Mouse (Mus musculus) limb, embryonic 11.5 days (tissue): ENCODE measurements at regions not wholly inside any gene's neighbourhood (a gene's known extent, or its start where the extent isn't known, plus 50 kb on each side); places are given as distances from the start of the nearest gene placed in this dataset.

Experiments
- ATAC-seq: fragments of 200-750 bp; cut with Nextera tagmentation; 2 replicates; pipeline ENCODE4 v1.8.0; 2017; ENCODE audit warnings: low read depth; ENCODE audit not compliant: insufficient number of reproducible peaks, low FRiP score, low TSS enrichment
- DNase-seq: peaks from one replicate; pipeline ENCODE4 v3.0.0-alpha.2; 2015; ENCODE audit warnings: low spot score
- H3K27ac ChIP-seq: fragments of 300-500 bp; sonication (generic); replicated peaks from 2 replicates; pipeline ENCODE4 v1.5.1; 2014; ENCODE audit warnings: low read depth, mild to moderate bottlenecking, low read length
- H3K27me3 ChIP-seq: fragments of 300-500 bp; sonication (generic); 2 replicates; pipeline ENCODE4 v1.6.1; 2014; ENCODE audit warnings: mild to moderate bottlenecking, low read length, mixed read lengths; ENCODE audit not compliant: control insufficient read depth, insufficient read depth
- H3K36me3 ChIP-seq: fragments of 300-500 bp; sonication (generic); 2 replicates; pipeline ENCODE4 v1.6.1; 2014; ENCODE audit warnings: mild to moderate bottlenecking, low read length, moderate library complexity, mixed read lengths; ENCODE audit not compliant: control insufficient read depth, insufficient read depth
- H3K4me1 ChIP-seq: fragments of 300-500 bp; sonication (generic); 2 replicates; pipeline ENCODE4 v1.6.1; 2014; ENCODE audit warnings: low read length, mixed read lengths; ENCODE audit not compliant: control insufficient read depth, insufficient read depth
- H3K4me2 ChIP-seq: fragments of 300-500 bp; sonication (generic); 2 replicates; pipeline ENCODE4 v1.6.1; 2014; ENCODE audit warnings: low read depth, mild to moderate bottlenecking, moderate library complexity; ENCODE audit not compliant: severe bottlenecking
- H3K4me3 ChIP-seq: fragments of 300-500 bp; sonication (generic); 2 replicates; pipeline ENCODE4 v1.5.1; 2014; ENCODE audit warnings: low read depth, low read length
- H3K9ac ChIP-seq: fragments of 300-500 bp; sonication (generic); 2 replicates; pipeline ENCODE4 v1.6.1; 2014; ENCODE audit warnings: mild to moderate bottlenecking, low read length
- H3K9me3 ChIP-seq: fragments of 300-500 bp; sonication (generic); 2 replicates; pipeline ENCODE4 v1.6.1; 2016; ENCODE audit warnings: low read length; ENCODE audit not compliant: control insufficient read depth
- WGBS: fragments of 180-500 bp; shearing (Covaris S2); extraction: QIAGEN DNeasy Blood & Tissue Kit; methylation state at CpG from one replicate; pipeline ENCODE4 v1.1.7; 2014; 5-methylcytosine and 5-hydroxymethylcytosine counted together

DNA sequence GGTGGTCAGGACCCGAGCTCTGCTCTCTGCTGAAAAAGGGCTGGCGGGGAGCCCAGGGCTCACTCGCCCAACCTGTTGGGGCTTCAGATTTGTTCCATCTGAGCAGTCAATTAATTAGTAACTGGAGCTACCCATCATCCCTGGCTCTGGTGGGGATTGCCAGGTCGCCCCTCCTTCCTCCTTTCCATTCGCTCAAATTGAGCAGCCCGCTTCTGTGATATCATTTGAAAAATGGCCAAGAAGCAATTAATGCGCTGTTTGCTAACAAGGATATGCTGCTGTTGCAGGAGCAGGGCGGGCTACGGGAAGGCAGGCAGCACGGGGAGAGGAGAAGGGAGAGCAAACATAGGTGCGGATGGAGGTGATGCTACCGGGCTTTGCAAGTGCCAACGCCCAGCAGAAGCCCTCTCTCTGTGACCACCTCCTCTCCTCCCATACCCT lies 76.3 kb upstream of the Pitx1 start:
- DNase-seq (no peak), ATAC-seq (no peak)
- H3K9ac ChIP-seq: no peak overlapping the region
- WGBS: 74% methylated on average over 13 of the region's 13 CpGs
- H3K27ac ChIP-seq: no peak overlapping the region
- no peak overlapping the region for H3K4me3 ChIP-seq
- no peaks in the 10 kb centered on the region for H3K4me1 ChIP-seq
- no peak overlapping the region for H3K4me2 ChIP-seq
- no peaks in the 10 kb centered on the region for H3K27me3 ChIP-seq
- H3K9me3 ChIP-seq: no peaks in the 10 kb centered on the region
- H3K36me3 ChIP-seq: no peaks in the 10 kb centered on the region

DNA sequence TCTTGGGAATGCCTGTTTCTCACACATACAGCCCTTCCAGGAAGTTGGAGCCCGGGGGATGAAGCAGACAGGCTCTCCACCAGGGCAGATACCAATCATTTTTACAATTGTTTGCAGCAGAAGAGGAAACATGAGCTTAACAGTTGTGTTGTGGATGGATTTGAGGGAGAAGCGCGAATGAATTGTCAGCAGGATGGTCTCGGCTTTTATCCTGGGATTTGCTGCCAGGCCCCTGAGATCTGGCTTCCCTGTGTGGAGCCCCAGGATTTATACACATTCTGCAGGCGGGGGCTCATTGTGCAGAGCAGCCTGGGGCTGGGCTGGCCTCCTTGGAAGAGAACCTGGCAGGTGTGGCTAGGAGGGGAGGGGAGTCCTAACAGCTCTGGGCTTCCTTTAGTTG lies 73.9 kb upstream of the Pitx1 start:
- WGBS: 27% methylated on average over 5 of the region's 5 CpGs
- DNase-seq: no peak
- ATAC-seq: no peak
- Histone ChIP-seq H3K4me1 (no peaks in the 10 kb centered on the region), H3K9me3 (no peaks in the 10 kb centered on the region), H3K36me3 (no peaks in the 10 kb centered on the region), H3K9ac (no peak overlapping the region), H3K27ac (no peak overlapping the region), H3K4me2 (no peak overlapping the region), H3K27me3 (no peaks in the 10 kb centered on the region), H3K4me3 (no peak overlapping the region)

DNA sequence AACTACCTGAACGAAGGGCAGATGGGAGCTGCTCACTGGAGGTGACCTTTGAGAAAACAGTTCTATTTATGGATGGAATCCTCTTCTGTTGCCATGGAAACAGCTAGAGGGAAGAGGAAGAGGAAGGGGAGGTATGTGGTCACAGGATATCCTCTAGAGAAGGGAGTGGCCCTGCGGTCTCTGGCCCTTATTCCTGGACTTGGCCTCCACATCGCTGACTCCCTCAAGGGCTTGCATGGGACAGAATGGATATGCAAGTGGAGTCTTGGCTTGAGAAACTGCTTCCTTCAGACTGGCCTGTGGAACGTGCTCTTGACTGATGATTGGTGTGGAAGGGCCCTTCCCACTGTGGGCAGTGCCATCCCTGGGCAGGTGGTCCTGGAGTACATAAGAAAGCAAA lies 68.9 kb upstream of the Pitx1 start:
- no peak overlapping the region for H3K4me2 ChIP-seq
- no peak overlapping the region for H3K27ac ChIP-seq
- ATAC-seq: no peak
- no peak overlapping the region for H3K9ac ChIP-seq
- no peaks in the 10 kb centered on the region for H3K27me3 ChIP-seq
- peaks cover 1% of the 10 kb centered on the region; the same call in 1 of the 2 replicates for H3K4me1 ChIP-seq
- H3K4me3 ChIP-seq: no peak overlapping the region
- H3K9me3 ChIP-seq: no peaks in the 10 kb centered on the region
- no peaks in the 10 kb centered on the region for H3K36me3 ChIP-seq
- 88% methylated on average over 4 of the region's 4 CpGs for WGBS
- DNase-seq: no peak

DNA sequence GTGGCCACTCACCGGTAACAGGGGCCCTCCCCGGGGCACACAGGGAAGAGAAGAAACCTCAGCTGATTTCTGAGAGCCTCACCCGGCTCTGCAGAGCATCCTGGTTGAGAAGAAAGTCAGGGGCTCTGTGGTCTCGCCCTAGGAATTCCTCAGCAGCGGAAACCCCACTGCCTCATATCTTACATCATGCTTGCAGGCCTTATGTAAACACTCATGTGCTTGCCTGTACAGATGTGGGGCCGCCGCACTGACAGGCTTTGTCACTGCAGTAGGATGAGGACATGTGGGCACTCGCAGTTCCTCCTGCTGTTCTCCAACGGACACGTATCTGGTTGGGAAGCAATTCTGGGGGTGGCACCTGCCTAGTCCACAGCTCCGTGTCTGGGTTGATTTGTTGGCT lies 66.3 kb upstream of the Pitx1 start:
- H3K27me3 ChIP-seq: no peaks in the 10 kb centered on the region
- no peak overlapping the region for H3K27ac ChIP-seq
- no peak for DNase-seq
- no peaks in the 10 kb centered on the region for H3K36me3 ChIP-seq
- H3K9me3 ChIP-seq: no peaks in the 10 kb centered on the region
- H3K4me3 ChIP-seq: no peak overlapping the region
- H3K4me2 ChIP-seq: no peak overlapping the region
- WGBS: 78% methylated on average over 11 of the region's 11 CpGs
- no peak for ATAC-seq
- no peak overlapping the region for H3K9ac ChIP-seq
- peaks cover 17% of the 10 kb centered on the region for H3K4me1 ChIP-seq

DNA sequence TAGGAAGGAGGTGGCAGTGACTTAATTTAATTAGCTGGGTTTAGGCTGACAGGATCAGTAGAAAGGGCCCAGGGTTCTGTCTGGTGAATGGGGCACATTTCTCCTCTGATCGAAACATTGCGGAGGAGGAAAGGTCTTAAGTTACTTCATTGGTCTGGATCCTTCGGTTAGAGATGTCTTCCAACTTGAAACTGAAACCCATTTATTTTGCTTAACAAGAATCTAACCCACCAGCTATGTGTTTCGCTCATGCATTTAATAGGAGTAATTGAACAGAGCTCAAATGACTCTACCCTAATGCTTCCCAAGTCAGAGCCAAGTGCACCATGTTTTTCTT lies 64.2 kb upstream of the Pitx1 start:
- Histone ChIP-seq H3K9me3 (no peaks in the 10 kb centered on the region), H3K4me1 (peaks cover 17% of the 10 kb centered on the region), H3K27ac (no peak overlapping the region), H3K9ac (no peak overlapping the region), H3K27me3 (no peaks in the 10 kb centered on the region), H3K4me3 (no peak overlapping the region), H3K4me2 (no peak overlapping the region), H3K36me3 (no peaks in the 10 kb centered on the region)
- DNase-seq (no peak), ATAC-seq (no peak)
- 81% methylated on average over 4 of the region's 4 CpGs for WGBS

DNA sequence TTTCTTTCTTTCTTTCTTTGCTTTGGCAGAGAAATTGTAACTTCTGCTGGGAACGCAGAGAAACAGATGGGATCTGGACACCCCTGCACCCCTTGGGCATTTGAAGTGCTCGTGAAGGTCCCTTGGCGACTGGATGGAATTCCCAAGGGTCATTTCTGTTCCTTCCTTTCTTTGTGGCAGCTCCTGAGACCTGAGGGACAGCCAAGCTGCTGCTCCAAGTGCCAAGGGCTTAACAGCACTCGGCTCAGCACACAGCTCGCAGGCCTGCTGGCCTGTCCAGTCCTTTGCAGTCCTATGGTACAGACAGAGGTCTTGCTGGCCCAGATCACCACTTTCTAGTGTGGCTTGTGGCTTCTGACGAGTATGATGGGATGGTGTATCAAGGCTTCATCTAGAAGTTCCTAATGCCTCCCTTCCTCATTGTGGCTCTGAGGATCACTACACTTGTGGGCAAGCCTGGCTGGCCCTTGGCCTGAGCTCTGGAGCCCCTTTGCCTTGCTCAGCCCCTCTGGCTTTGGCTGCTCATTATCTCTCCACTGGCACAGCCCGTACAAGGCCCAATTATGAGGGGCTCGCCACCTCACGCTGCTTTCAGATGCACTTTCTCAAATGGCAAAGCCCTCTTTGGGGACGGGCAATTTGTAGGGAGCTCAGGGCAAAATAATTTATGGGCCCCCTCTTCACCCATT lies 63.7 kb upstream of the Pitx1 start:
- 0 out of 2 replicates have a peak overlapping the region, but pooled peaks have one; percentile 22 for H3K9ac ChIP-seq
- WGBS: 46% methylated on average over 10 of the region's 10 CpGs
- H3K27me3 ChIP-seq: no peaks in the 10 kb centered on the region

DNA sequence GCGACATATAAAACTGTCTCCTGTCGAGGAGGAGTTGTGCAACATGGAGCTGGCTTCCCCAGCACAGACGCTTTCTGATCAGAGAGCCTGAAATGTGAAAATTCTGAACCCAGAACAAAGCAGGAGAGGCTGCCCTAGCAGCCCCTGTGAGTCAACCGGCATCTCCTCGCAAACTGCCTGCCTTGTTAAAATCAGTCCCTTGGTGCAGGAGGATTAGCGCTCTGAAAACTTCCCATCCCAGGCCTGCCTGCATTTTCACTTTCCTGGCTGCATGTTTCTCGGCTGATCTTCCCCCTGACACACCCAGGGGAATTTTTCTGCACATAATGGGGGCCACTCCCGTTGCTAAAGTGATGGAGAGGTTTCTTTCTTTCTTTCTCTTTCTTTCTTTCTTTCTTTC lies 63.0 kb upstream of the Pitx1 start:
- peak; percentile 30 for DNase-seq
- Histone ChIP-seq H3K27me3 (no peaks in the 10 kb centered on the region), H3K36me3 (no peaks in the 10 kb centered on the region), H3K4me3 (no peak overlapping the region), H3K4me1 (peaks cover 17% of the 10 kb centered on the region), H3K9ac (peak overlapping the region; percentile 49), H3K27ac (peak overlapping the region; percentile 45; the same call in 1 of the 2 replicates), H3K4me2 (no peak overlapping the region), H3K9me3 (no peaks in the 10 kb centered on the region)
- ATAC-seq: no peak
- 36% methylated on average over 8 of the region's 8 CpGs for WGBS

More for the DNA sequence above, 63.7 kb upstream of the Pitx1 start:
- Histone ChIP-seq H3K27ac (peak overlapping the region; percentile 52; the same call in 1 of the 2 replicates), H3K4me1 (peaks cover 17% of the 10 kb centered on the region), H3K4me2 (no peak overlapping the region), H3K36me3 (no peaks in the 10 kb centered on the region), H3K9me3 (no peaks in the 10 kb centered on the region), H3K4me3 (no peak overlapping the region)
- no peak for ATAC-seq
- peak; percentile 32 for DNase-seq

DNA sequence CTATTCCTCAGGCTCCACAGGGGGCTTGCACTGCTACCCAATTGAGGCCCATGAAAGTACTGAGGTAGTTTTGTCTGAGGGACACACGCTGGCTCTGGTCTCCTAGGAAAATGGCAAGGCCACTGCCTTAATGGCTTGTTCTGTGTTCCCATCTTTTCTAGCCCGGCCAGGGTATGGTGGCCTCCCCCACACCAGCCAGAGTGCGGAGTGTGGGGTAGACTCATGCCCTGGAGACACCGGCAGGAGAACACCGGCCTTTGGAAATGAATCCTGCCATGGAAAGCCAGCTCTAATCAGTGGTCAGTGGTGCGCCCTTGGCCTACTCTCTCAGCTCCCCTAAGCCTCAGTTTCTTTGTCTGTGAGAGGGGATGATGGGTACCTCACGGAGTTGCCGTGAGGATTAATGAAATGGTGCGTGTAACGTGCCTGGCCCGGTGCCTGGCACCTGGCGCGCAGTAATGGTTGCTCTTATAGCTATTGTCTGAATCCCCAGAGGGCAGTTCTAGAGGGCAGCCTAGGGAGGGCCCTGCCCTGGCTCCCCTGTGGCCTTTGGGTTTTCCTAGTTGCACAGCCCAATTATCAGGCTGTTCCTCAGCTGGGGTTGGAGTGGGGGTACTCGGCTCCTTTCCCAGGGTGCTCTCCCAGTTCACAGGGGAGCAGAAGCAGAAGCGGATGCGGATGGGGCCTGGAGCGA lies 62.4 kb upstream of the Pitx1 start:
- H3K27ac ChIP-seq: peak overlapping the region; percentile 45; the same call in 1 of the 2 replicates
- H3K4me1 ChIP-seq: peaks cover 17% of the 10 kb centered on the region
- DNase-seq (peak; percentile 23), ATAC-seq (no peak)
- WGBS: 71% methylated on average over 17 of the region's 17 CpGs
- peak overlapping the region; percentile 49 for H3K9ac ChIP-seq
- no peaks in the 10 kb centered on the region for H3K36me3 ChIP-seq
- no peaks in the 10 kb centered on the region for H3K9me3 ChIP-seq
- no peak overlapping the region for H3K4me3 ChIP-seq
- no peaks in the 10 kb centered on the region for H3K27me3 ChIP-seq
- no peak overlapping the region for H3K4me2 ChIP-seq
